Mouse (Mus musculus) erythroblast, embryonic 14.5 days (primary cell): ENCODE results near the gene Fgf22.

Experiments
- GATA1 ChIP-seq: IDR thresholded peaks from 2 replicates; pipeline ENCODE4 v1.6.1; 2012; ENCODE audit warnings: low read length, inconsistent platforms, mixed read lengths
- TAL1 ChIP-seq: IDR thresholded peaks from 3 replicates; pipeline ENCODE4 v1.6.1; 2012; ENCODE audit warnings: low read length, inconsistent platforms, mixed read lengths

GRCm38 (mm10) chr10:79807826-79808225, 53.0 kb downstream of the Fgf22 start:
- TF ChIP-seq GATA1 (no peak), TAL1 (no peak)
